Mouse (Mus musculus) adrenal gland, postnatal 10 days (tissue): ENCODE results near the gene Dtnbp1. TPM values are rescaled to one million over a fixed set of nuclear protein-coding genes. Genes with fewer than 3 reads are reported as not detected.

Source experiments
- DNase-seq: peaks from one replicate; pipeline ENCODE4 v3.0.0; 2021; ENCODE audit warnings: mixed read lengths
- long read RNA-seq, 2 experiments: library from polyadenylated mRNA; stranded (forward); transcript quantifications; one replicate each; pipeline ENCODE4 v2.0.0; 2021
- total RNA-seq, 2 experiments: library from RNA; stranded (reverse); gene quantifications; 2 replicates each; pipeline ENCODE4 v1.2.3; 2021

Dtnbp1 gene
- total RNA-seq = 10 to 100 TPM; 68.2 to 69.8 TPM
- long read RNA-seq, experiment 1, transcript Dtnbp1-201 (10 exons, 1,362 nt) = major isoform, 211 of 260 reads
- long read RNA-seq, experiment 1, partial matches to known transcripts = 3 of 260 reads
- long read RNA-seq, experiment 1, other reads (novel, unspliced or antisense) = 44 of 260 reads
- long read RNA-seq, experiment 2, transcript Dtnbp1-201 (10 exons, 1,362 nt) = major isoform, 101 of 130 reads
- long read RNA-seq, experiment 2, partial matches to known transcripts = 8 of 130 reads
- long read RNA-seq, experiment 2, other reads (novel, unspliced or antisense) = 20 of 130 reads

DNA sequence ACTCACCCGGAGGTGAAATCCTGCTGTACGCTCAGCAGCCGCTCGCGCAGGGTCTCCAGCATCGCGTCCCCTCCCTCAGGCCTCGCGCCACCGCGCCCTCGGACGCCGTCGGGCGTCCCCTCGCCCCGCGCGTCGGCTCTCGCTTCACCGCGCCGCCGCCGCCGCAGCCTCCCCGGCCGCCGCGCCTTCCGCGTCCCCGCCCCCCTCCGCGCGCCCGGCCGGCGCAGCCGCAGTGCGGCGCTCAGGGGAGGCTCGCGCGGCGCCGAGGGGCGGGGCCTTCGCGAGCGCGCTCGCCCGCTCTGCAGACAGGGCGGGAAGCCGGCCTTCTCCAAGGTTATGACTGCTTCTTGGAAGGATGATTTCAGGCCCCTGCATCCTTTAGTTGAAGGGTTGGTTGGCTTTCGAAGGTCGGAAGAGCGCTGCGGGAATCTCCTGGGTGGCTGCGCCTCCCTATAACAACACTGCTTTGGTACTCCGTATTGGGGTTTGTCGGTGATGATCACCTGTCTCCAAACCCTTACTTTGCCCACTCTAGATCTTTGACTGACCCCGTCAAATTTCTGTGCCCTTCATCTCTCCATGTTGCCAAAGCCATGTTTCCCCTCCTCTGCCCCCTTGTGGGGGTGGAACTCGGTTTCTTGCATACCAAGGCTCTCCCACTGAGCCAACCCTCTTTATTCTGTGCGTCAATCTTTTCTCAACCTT, at the start of gene Dtnbp1:
Dtnbp1 (minus strand) TSS at position 237 of the 705 bp plus-strand sequence.
- DNase-seq = peak; percentile 90

DNA sequence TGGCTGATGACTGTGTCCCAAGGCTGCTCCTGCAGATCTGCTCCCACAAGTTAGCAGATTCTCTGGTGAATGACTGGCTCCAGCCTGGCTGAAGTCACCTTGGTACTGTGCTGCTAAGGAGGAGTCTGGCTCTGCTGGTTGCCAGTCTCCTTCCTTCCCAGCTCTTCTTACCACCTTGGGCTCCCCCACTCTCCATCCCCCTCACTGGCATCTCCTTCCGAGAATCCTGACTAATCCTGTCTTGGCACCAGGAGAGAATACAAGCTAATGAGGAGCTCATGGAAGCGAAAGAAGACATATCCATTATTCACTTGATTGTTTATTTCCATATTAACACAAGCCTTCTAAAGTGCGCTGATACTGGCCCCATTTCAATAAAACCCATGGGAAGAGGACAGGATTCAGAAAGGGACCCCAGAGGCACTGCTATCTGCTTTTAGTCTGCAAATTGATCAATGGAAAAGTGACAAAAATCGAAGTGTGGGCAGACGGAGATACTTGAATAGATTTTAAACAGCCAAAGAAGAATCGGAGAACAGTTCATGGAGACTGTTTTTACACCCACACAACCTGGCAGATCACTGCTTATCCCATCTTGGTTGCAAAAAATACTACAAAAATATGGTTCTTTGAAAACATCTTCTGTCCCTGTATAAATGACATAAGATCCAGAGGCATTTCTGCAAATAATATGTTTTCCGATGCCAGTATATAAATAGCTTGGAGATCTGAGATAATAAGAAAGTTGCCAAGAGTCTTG, 47.5 kb upstream of the Dtnbp1 start:
- DNase-seq = no peak

- DNase-seq = no peak
Observed at GRCm38 (mm10) chr13:45043466-45043865, 41.5 kb upstream of the Dtnbp1 start.

GRCm38 (mm10) chr13:45040741-45041140, 38.8 kb upstream of the Dtnbp1 start:
- no peak for DNase-seq

DNA sequence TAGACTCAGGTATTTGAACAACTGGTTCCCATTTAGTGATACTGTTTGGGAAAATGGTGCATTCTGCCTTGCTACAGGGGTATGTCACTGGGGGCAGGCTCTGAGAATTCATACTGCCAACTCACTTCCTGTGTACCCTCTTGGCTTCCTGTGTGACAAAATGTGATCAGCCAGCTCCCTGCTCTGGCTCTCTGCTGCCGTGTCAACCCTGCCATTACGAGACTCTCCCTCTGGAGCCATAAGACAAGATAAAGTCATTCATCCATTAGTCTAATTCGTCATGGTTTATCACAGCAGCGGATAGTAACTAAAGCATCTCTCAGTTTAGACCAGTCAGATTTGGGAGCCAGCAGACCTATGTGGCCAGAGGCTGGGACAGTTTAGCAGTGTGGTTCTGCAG, 38.2 kb upstream of the Dtnbp1 start:
- no peak for DNase-seq

DNA sequence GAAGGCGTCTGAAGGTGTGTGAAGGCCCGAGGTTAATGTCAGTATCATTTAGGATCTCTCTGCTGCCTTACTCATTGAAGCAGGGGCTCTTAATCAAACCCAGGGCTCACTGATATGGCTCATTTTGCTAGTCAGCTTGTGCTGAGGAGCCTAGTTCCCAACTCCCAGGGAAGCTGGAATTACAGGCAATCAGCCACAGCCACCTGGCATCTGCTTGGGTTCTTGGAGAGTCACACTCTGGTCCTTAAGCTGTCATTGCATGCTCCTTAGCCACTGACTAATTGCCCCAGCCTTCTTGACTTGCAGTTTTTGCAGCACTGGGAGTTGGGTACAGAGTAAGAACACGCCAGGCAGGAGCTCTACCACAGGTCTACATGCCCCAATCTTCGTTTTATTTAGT, 34.5 kb upstream of the Dtnbp1 start:
- no peak for DNase-seq

DNA sequence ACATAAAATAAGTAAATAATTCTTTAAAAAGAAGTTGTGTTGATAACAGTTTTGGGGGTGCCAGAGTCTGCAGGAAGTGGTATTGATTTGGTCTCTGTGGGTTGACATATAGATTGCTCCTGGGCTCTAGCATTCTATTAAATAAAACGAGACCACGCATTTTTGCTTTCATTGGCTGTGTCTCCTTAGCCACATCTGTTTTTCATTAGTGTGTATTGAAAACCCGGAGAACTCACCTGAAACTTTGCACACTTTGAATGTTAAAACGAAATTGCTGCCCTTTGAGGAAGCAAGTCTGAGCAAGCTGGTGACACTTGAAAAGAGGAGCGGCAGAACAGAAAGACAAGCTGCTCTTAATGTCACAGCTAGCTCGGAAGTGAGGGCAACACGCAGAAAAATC, 32.8 kb upstream of the Dtnbp1 start:
- no peak for DNase-seq

DNA sequence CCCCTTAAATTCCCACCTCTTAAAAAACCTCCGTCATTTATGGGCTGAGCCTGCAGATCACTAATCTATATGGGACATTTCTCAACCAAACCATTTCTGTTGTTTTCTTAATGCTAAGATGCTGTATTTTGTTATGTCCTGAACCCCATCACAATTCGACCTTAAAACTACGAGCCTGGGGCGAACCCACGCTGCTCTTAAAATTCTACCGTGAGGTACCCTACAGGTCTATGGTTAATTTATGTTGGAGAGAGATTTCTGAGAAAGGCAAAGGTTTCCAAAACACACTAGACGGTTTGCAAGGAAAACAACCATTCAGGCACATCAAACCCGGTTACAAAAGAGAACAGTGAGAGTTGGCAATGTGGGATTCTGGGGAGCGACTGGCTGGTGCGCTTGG, 31.4 kb upstream of the Dtnbp1 start:
- DNase-seq = no peak

DNA sequence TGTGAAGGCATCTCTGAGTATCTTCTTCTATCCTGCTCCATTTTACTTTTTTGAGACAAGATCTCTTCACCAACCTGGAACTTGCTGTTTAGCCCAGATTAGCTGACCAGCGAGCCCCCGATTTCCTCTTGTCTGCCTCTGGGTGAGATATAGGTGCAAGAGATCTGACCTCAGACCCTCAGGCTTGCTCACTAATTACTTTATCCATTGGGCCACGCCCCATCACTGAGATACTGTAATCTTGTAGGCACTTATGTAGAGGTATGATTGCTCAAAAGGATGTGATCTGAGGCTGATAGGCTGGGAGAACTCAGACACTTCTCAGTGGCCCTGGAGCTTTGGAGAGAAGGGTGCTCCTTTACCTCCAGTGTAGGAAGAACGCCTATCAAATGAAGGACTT, 30.5 kb upstream of the Dtnbp1 start:
- no peak for DNase-seq

DNA sequence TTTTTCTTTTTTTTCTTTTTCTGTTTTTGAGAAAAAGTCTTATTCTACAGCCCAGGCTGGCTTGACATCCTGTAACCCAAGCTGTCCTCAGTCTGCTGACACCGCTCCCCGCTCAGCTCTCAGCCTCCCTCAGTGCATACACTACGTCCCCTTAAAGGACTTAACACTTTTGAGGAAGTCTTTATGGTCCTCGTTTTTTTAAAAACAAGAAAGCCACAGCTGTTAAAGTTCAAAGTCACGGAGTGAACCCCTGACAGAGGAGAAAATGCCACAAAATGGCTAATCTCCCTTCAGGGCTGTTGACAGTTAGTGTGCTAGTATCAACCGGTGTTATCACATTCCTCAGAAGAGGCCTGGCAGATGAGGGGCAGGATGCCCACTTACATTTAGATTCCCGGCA, 29.8 kb upstream of the Dtnbp1 start:
- no peak for DNase-seq

GRCm38 (mm10) chr13:45031314-45031713, 29.4 kb upstream of the Dtnbp1 start:
- DNase-seq = no peak

DNA sequence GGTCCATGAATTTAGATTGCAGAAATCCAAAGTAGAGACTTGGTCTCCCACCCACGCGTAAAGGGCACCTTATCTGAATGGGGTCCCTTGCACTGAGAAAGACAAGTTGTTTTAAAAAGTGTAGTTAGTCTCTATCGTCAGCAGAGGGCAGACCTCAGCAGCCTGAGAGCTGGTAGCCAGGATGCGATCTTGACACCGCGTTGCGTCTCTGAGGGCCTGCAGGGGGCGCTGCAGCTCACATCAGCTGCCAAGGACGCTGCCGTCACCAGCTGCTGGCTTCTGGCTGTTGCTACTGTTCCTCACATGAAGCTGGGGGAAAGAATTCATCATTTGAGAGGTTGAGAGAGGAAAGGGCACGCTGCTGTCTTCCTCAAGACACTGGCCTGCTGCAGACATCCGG, 28.9 kb upstream of the Dtnbp1 start:
- peak; percentile 93 for DNase-seq

DNA sequence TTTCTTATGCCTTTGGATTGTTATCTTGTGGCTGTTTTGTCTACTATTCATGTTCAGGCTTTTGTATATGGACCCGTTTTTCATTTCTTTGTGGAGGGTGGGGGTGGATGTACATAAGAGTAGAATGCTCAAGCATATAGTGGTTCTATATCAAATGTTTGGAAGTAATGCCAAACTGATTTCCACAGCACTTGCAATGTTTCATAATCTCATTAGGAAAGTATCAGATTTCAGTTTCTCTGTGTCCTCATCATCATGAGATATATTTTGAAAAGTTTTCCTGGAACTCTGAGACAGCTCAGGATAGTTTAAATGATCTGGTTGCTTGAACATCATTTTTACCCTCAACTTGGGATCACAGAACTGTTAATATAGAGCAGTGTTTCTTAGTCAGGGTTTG, 27.8 kb upstream of the Dtnbp1 start:
- no peak for DNase-seq

DNA sequence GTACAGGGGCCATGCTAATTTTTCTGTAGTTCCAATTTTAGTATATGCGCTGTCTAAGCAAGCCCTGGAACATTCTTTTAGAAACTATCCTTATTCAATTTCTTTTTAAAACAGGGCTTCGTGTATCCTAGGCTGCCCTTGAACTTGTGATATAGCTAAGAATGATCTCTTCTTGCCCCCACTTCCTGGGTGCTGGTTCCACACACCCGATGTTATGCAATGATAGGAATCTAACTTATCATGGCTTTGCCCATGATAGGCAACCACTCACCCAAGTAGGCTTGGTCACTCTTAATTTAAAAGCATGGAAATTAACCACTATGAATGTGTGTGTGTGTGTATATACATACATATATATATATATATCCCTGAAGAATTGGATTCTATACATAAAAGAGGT, 24.3 kb upstream of the Dtnbp1 start:
- no peak for DNase-seq

DNA sequence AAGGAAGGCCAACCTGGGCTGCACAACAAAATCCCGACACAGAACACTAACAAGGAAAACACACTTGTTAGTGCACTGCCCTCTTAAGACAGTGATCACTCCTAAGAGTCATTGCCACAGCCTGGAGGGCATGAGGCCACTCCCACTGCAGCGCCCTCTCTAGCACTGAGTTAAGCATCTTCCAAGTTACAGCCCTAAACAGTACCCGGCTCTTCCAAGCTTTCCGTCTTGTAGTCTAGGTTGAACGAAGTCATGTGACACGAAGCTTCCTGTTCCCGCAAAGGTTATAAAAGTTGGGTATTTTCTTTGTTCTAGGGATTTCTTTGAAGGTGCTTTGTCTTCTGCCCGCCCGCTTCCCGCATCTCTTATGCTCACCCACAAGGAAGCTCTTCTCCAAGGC, 22.9 kb upstream of the Dtnbp1 start:
- no peak for DNase-seq

DNA sequence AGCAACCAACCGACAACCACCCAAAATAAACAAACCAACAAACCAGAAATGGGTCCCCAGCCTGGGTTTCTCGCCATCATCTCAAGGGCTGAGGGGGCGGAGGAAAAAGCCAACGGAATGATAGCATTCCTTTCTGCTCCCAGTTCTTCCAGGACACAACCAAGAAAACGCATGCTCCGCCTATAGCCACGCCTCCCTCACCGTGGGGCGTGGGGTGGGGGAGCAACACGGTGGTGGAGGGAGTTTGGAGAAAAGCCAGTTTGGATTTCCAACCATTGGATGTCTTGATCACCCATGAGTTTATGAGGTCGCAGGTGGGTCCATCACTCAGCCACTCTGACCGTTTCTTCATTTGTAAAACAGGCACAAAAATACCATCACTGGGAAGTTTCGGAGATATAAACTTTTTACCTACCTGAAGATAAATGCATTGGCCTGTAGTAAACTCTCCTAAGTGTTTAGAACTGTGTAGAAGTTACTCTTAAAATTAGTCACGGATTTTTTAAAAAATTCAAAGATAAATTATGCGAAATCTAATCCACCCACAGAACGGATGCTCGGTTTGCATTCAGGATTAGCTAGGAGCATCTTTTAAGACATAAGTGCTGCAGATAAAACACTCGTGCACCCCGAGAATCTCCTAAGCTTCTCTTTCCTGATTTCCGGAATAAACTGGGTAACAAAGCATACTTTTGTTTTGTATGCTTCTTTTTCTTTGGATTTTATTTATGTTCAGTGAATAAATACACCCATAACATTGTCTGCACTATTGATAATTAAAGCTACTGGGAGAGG, 21.6 kb upstream of the Dtnbp1 start:
- DNase-seq = no peak

DNA sequence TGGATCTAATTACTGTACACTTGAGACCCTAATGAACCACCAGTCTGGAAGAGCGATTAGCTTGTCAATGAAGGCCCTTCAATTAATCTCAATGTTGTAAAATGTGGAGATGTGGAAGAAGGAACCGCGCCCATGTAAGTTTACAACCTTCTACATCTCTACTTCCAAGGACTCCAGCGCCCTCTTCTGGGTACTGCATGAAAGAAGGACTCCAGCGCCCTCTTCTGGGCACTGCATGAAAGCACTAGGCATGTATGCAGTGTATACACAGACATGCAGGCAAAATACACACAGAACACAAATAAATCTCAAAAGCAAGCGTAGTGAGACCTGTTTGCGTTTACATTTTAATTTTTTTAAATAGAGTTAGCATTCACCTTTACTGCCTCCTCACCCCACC, 6.2 kb upstream of the Dtnbp1 start:
- peak; percentile 40 for DNase-seq

DNA sequence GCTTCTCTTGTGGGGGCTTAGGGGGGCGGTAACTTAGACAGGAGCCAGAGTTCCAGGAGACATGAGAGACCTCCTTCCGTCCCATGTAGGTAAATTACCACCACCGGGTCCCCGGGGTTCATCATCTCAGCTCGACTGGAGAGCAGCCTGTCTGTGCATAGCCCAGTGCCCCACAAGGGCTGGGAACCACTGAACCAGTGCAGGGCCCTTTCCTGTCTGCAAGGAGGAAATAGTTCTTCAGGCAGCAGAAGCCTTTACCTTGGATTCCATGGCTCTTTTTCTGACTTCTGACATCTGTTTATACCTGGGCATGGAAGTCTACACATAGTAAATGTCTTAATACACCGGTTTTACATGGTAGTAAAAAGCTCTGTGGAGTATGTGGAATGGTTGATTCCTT, 5.8 kb upstream of the Dtnbp1 start:
- no peak for DNase-seq

GRCm38 (mm10) chr13:45006483-45006882, 4.5 kb upstream of the Dtnbp1 start:
- no peak for DNase-seq

DNA sequence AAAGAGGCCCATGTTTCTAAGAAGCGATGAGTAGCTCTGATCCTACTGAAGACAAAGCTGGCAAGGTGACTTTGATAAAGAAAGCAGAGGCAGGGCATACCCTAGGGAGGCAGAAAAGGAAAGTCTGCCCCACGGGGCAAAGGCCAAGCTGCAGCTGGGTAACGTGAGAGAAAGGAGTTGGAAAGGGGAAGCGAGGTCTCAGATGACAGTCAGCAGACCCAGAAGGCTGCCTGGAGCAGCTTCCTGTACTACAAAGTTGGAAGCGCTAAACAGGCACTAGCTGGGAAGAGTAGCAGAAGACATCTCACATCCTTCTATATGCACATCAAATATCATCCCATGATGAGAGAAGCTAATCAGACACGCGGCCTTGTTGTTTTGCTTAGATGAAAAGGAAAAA, 3.9 kb upstream of the Dtnbp1 start:
- DNase-seq = peak; percentile 51

GRCm38 (mm10) chr13:45004987-45005592, 3.1 kb upstream of the Dtnbp1 start:
- DNase-seq = no peak

- DNase-seq = no peak
Observed at GRCm38 (mm10) chr13:45003026-45003425, 1.1 kb upstream of the Dtnbp1 start.
